Mouse (Mus musculus): Measurements from ENCODE around the gene Sept1. TPM values are rescaled to one million over a fixed set of nuclear protein-coding genes. Genes with fewer than 3 reads are reported as not detected.

Gene Sept1
- polyA plus RNA-seq (2014; fragmentation: Nextera tagmentation; extraction: Ambion mirVana): 22.2 and 25.3 TPM in 2 replicates

GRCm38 (mm10) chr7:127232622-127233367 lies at the start of gene Sept1, which contains the start of gene Zfp553:
Gene Sept1 (minus strand): TSS chr7:127233130.
Gene Zfp553 (plus strand): TSS chr7:127233061.
- WGBS: under 1% methylated on average over 61 of the region's 64 CpGs
- Histone ChIP-seq H3K4me3 (ENCODE audit: control insufficient read depth in 1 of 2, insufficient read depth in 1 of 2, low read depth in 1 of 2, low read length in 2 of 2) (peak within 1 kb of the TSS; percentile 89 to 99), H3K4me2 (ENCODE audit: low read length) (peak within 1 kb of the TSS; percentile 84), H3K27me3 (ENCODE audit: control insufficient read depth, insufficient read depth, low read length) (no peaks in the 10 kb centered on the region), H3K36me3 (ENCODE audit: control insufficient read depth, insufficient read depth, low read length) (peaks cover 51% of the 10 kb centered on the region), H3K9me3 (ENCODE audit: control insufficient read depth, low read length) (no peaks in the 10 kb centered on the region), H3K4me1 (ENCODE audit: control insufficient read depth in 2 of 2, insufficient read depth in 2 of 2, low read length in 2 of 2) (peaks cover 10 to 26% of the 10 kb centered on the region in 2 experiments), H3K9ac (ENCODE audit: low read length) (peak within 1 kb of the TSS; percentile 97), H3K27ac (replicated peaks in 1 of 2; ENCODE audit: control insufficient read depth in 1 of 2, insufficient read depth in 1 of 2, low read depth in 2 of 2, low read length in 2 of 2) (peak within 1 kb of the TSS; percentile 97 to 99)
- ATAC-seq (ENCODE audit: insufficient number of reproducible peaks, insufficient read depth, low FRiP score, low read depth): peak; percentile 87

- H3K4me1 ChIP-seq (ENCODE audit: control insufficient read depth in 2 of 2, insufficient read depth in 2 of 2, low read length in 2 of 2): no peaks in the 10 kb centered on the region; a peak in 1 of 4 replicates
- ATAC-seq (ENCODE audit: insufficient number of reproducible peaks, insufficient read depth, low FRiP score, low read depth): no peak
- 0 out of 2 replicates have a peak, but pooled peaks cover 6% of the 10 kb centered on the region for H3K9me3 ChIP-seq (ENCODE audit: control insufficient read depth, low read length)
- no peaks in the 10 kb centered on the region for H3K27me3 ChIP-seq (ENCODE audit: control insufficient read depth, insufficient read depth, low read length)
- no peaks in the 10 kb centered on the region for H3K36me3 ChIP-seq (ENCODE audit: control insufficient read depth, insufficient read depth, low read length)
- H3K9ac ChIP-seq (ENCODE audit: low read length): no peak overlapping the region
- no peak overlapping the region for H3K4me2 ChIP-seq (ENCODE audit: low read length)
- no peak overlapping the region for H3K4me3 ChIP-seq (ENCODE audit: control insufficient read depth in 1 of 2, insufficient read depth in 1 of 2, low read depth in 1 of 2, low read length in 2 of 2)
- H3K27ac ChIP-seq (replicated peaks in 1 of 2; ENCODE audit: control insufficient read depth in 1 of 2, insufficient read depth in 1 of 2, low read depth in 2 of 2, low read length in 2 of 2): no peak overlapping the region
- WGBS: 59% methylated on average over 2 of the region's 2 CpGs
Observed at GRCm38 (mm10) chr7:127282190-127282589, 49.3 kb upstream of the Sept1 start.

GRCm38 (mm10) chr7:127281114-127281513 lies 48.2 kb upstream of the Sept1 start:
- Histone ChIP-seq H3K9ac (ENCODE audit: low read length) (no peak overlapping the region), H3K4me1 (ENCODE audit: control insufficient read depth in 2 of 2, insufficient read depth in 2 of 2, low read length in 2 of 2) (no peaks in the 10 kb centered on the region; a peak in 1 of 4 replicates), H3K4me3 (ENCODE audit: control insufficient read depth in 1 of 2, insufficient read depth in 1 of 2, low read depth in 1 of 2, low read length in 2 of 2) (no peak overlapping the region), H3K27me3 (ENCODE audit: control insufficient read depth, insufficient read depth, low read length) (no peaks in the 10 kb centered on the region), H3K27ac (replicated peaks in 1 of 2; ENCODE audit: control insufficient read depth in 1 of 2, insufficient read depth in 1 of 2, low read depth in 2 of 2, low read length in 2 of 2) (no peak overlapping the region; a peak in 1 of 4 replicates), H3K9me3 (ENCODE audit: control insufficient read depth, low read length) (no peaks in the 10 kb centered on the region), H3K36me3 (ENCODE audit: control insufficient read depth, insufficient read depth, low read length) (no peaks in the 10 kb centered on the region), H3K4me2 (ENCODE audit: low read length) (no peak overlapping the region)
- 36% methylated on average over 4 of the region's 4 CpGs for WGBS
- no peak for ATAC-seq (ENCODE audit: insufficient number of reproducible peaks, insufficient read depth, low FRiP score, low read depth)

- no peaks in the 10 kb centered on the region for H3K27me3 ChIP-seq (ENCODE audit: control insufficient read depth, insufficient read depth, low read length)
- no peak overlapping the region for H3K4me2 ChIP-seq (ENCODE audit: low read length)
- H3K27ac ChIP-seq (replicated peaks in 1 of 2; ENCODE audit: control insufficient read depth in 1 of 2, insufficient read depth in 1 of 2, low read depth in 2 of 2, low read length in 2 of 2): no peak overlapping the region
- no peak overlapping the region for H3K4me3 ChIP-seq (ENCODE audit: control insufficient read depth in 1 of 2, insufficient read depth in 1 of 2, low read depth in 1 of 2, low read length in 2 of 2)
- 45% methylated on average over 3 of the region's 3 CpGs for WGBS
- ATAC-seq (ENCODE audit: insufficient number of reproducible peaks, insufficient read depth, low FRiP score, low read depth): no peak
- H3K9me3 ChIP-seq (ENCODE audit: control insufficient read depth, low read length): no peaks in the 10 kb centered on the region
- H3K4me1 ChIP-seq (ENCODE audit: control insufficient read depth in 2 of 2, insufficient read depth in 2 of 2, low read length in 2 of 2): no peaks in the 10 kb centered on the region; a peak in 1 of 4 replicates
- no peak overlapping the region for H3K9ac ChIP-seq (ENCODE audit: low read length)
- no peaks in the 10 kb centered on the region for H3K36me3 ChIP-seq (ENCODE audit: control insufficient read depth, insufficient read depth, low read length)
Observed at GRCm38 (mm10) chr7:127280092-127280491, 47.2 kb upstream of the Sept1 start.

GRCm38 (mm10) chr7:127278311-127278710 lies 45.4 kb upstream of the Sept1 start:
- Histone ChIP-seq H3K4me1 (ENCODE audit: control insufficient read depth in 2 of 2, insufficient read depth in 2 of 2, low read length in 2 of 2) (peaks cover 2 to 4% of the 10 kb centered on the region in 2 experiments; a peak in 2 of 4 replicates), H3K36me3 (ENCODE audit: control insufficient read depth, insufficient read depth, low read length) (no peaks in the 10 kb centered on the region), H3K27me3 (ENCODE audit: control insufficient read depth, insufficient read depth, low read length) (no peaks in the 10 kb centered on the region), H3K27ac (replicated peaks in 1 of 2; ENCODE audit: control insufficient read depth in 1 of 2, insufficient read depth in 1 of 2, low read depth in 2 of 2, low read length in 2 of 2) (no peak overlapping the region), H3K4me2 (ENCODE audit: low read length) (no peak overlapping the region), H3K4me3 (ENCODE audit: control insufficient read depth in 1 of 2, insufficient read depth in 1 of 2, low read depth in 1 of 2, low read length in 2 of 2) (no peak overlapping the region), H3K9me3 (ENCODE audit: control insufficient read depth, low read length) (no peaks in the 10 kb centered on the region), H3K9ac (ENCODE audit: low read length) (no peak overlapping the region)
- no peak for ATAC-seq (ENCODE audit: insufficient number of reproducible peaks, insufficient read depth, low FRiP score, low read depth)
- 31% methylated on average over 8 of the region's 8 CpGs for WGBS

- Histone ChIP-seq H3K36me3 (ENCODE audit: control insufficient read depth, insufficient read depth, low read length) (peaks cover 4% of the 10 kb centered on the region), H3K27me3 (ENCODE audit: control insufficient read depth, insufficient read depth, low read length) (no peaks in the 10 kb centered on the region), H3K4me1 (ENCODE audit: control insufficient read depth in 2 of 2, insufficient read depth in 2 of 2, low read length in 2 of 2) (peaks cover 11 to 15% of the 10 kb centered on the region in 2 experiments), H3K27ac (replicated peaks in 1 of 2; ENCODE audit: control insufficient read depth in 1 of 2, insufficient read depth in 1 of 2, low read depth in 2 of 2, low read length in 2 of 2) (no peak overlapping the region), H3K4me3 (ENCODE audit: control insufficient read depth in 1 of 2, insufficient read depth in 1 of 2, low read depth in 1 of 2, low read length in 2 of 2) (no peak overlapping the region), H3K4me2 (ENCODE audit: low read length) (no peak overlapping the region), H3K9me3 (ENCODE audit: control insufficient read depth, low read length) (no peaks in the 10 kb centered on the region), H3K9ac (ENCODE audit: low read length) (no peak overlapping the region)
- ATAC-seq (ENCODE audit: insufficient number of reproducible peaks, insufficient read depth, low FRiP score, low read depth): no peak
- 70% methylated on average over 5 of the region's 5 CpGs for WGBS
Observed at GRCm38 (mm10) chr7:127276519-127276961, 43.6 kb upstream of the Sept1 start.

GRCm38 (mm10) chr7:127273925-127274789 lies 41.2 kb upstream of the Sept1 start, which contains the start of gene Sephs2:
Gene Sephs2 (minus strand): TSS chr7:127274055.
- Histone ChIP-seq H3K9me3 (ENCODE audit: control insufficient read depth, low read length) (no peaks in the 10 kb centered on the region), H3K27ac (replicated peaks in 1 of 2; ENCODE audit: control insufficient read depth in 1 of 2, insufficient read depth in 1 of 2, low read depth in 2 of 2, low read length in 2 of 2) (peak within 1 kb of the TSS; percentile 78 to 81), H3K4me3 (ENCODE audit: control insufficient read depth in 1 of 2, insufficient read depth in 1 of 2, low read depth in 1 of 2, low read length in 2 of 2) (peak within 1 kb of the TSS; percentile 66 to 78), H3K4me1 (ENCODE audit: control insufficient read depth in 2 of 2, insufficient read depth in 2 of 2, low read length in 2 of 2) (peaks cover 11 to 15% of the 10 kb centered on the region in 2 experiments), H3K4me2 (ENCODE audit: low read length) (peak within 1 kb of the TSS; percentile 86), H3K27me3 (ENCODE audit: control insufficient read depth, insufficient read depth, low read length) (no peaks in the 10 kb centered on the region), H3K9ac (ENCODE audit: low read length) (peak within 1 kb of the TSS; percentile 88), H3K36me3 (ENCODE audit: control insufficient read depth, insufficient read depth, low read length) (peaks cover 11% of the 10 kb centered on the region)
- peak; percentile 82 for ATAC-seq (ENCODE audit: insufficient number of reproducible peaks, insufficient read depth, low FRiP score, low read depth)
- WGBS: under 1% methylated on average over 39 of the region's 39 CpGs

Measured in heart, embryonic 14.5 days (tissue).